Mouse (Mus musculus): ENCODE results near the gene Fbxw26. TPM values are rescaled to one million over a fixed set of nuclear protein-coding genes. Genes with fewer than 3 reads are reported as not detected.
"Not testable (repeated sequence)": the region's sequence is repeated elsewhere in the genome, so short reads cannot be mapped to it uniquely, and the experiment has no call there.

Fbxw26 gene
- not detected for total RNA-seq (2022)

DNA sequence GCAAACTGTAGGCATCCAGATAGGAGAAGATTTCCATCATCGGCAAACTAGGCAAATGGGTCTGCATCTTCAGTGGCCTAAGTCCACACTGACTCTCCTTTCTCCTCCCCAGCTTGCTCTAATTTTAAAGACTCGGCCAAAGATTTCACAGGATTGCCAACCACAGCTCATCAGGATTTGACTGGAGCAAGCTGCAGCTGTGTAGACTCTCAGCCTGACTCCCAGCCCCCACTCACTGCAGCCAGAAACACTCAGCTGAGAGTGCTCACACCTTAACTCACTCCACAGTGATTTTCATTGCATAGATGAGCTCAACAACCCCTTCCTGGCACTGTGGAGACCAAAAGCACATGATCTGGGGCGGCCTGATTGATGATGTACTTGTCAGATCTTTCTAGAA lies at the start of gene Fbxw26:
Fbxw26 (minus strand) TSS at position 101 of the 400 bp plus-strand sequence.
- DNase-seq (ENCODE audit: low spot score in 2 of 2) = not testable (repeated sequence)

GRCm38 (mm10) chr9:109795221-109795620 lies 49.3 kb upstream of the Fbxw26 start:
- DNase-seq (ENCODE audit: low spot score in 2 of 2) = no peak

DNA sequence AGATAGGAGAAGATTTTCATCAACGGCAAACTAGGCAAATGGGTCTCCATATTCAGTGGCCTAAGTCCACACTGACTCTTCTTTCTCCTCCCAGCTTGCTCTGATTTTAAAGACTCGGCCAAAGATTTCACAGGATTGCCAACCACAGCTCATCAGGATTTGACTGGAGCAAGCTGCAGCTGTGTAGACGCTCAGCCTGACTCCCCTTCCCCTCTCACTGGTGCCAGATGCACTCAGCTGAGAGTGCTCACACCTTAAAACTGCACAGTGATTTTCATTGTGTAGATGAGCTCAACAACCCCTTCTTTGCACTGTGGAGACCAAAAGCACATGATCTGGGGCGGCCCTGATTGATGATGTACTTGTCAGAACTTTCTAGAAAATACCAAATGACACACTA lies 44.7 kb upstream of the Fbxw26 start, which contains the start of gene Fbxw27:
Fbxw27 (minus strand) TSS at position 101 of the 400 bp plus-strand sequence.
- DNase-seq (ENCODE audit: low spot score in 2 of 2) = not testable (repeated sequence)

DNA sequence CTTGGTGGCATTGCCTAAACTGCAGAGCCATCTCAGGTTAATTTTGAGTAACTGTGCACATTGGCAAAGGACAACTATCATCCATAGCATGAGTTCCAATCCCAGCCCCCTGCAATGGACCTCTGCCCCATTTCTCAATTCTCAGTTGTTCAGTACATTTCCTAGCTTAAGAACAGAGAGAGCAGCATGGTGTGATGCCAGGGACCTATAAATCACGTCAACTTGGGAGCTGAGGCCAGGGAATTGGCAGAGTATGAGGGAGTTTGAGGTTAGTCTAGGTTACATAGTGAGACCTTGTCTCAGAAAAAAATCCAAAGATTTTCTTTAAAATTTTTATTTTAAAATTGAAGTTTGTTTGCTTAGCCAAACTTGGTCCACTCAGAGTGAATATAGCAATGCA lies 21.0 kb upstream of the Fbxw26 start:
- DNase-seq (ENCODE audit: low spot score in 2 of 2) = not testable (repeated sequence)

GRCm38 (mm10) chr9:109702600-109702999 lies 43.3 kb downstream of the Fbxw26 start, which contains the start of gene Fbxw18:
TSS of gene Fbxw18 (minus strand) at chr9:109702700.
- DNase-seq (ENCODE audit: low spot score in 2 of 2) = not testable (repeated sequence)

GRCm38 (mm10) chr9:109685299-109685698 lies 60.6 kb downstream of the Fbxw26 start:
- peak in 1 of 2 experiments; percentile 36 for DNase-seq (ENCODE audit: low spot score in 2 of 2)

Other genes starting within 250 kb of the Fbxw26 start
- gene Fbxw15, start 177.8 kb downstream of the Fbxw26 start, total RNA-seq (2022) = not detected
- gene Fbxw24, start 120.0 kb downstream of the Fbxw26 start, total RNA-seq (2022) = not detected
- gene Fbxw25, start 81.4 kb downstream of the Fbxw26 start, total RNA-seq (2022) = not detected
- gene Fbxw18, start 43.4 kb downstream of the Fbxw26 start, total RNA-seq (2022) = not detected
- not detected for gene Fbxw27, start 44.6 kb upstream of the Fbxw26 start, total RNA-seq (2022)
- 10 to 100 TPM; 44.9 to 68.6 (median 55.3) TPM for gene Spink8, start 66.2 kb upstream of the Fbxw26 start, total RNA-seq (2022)
- gene Nme6, start 86.7 kb upstream of the Fbxw26 start, total RNA-seq (2022) = 10 to 100 TPM; 11.7 to 15.0 (median 14.4) TPM
- not detected for gene Camp, start 103.5 kb upstream of the Fbxw26 start, total RNA-seq (2022)
- 1 to 10 TPM; 5.1 to 7.7 (median 6.4) TPM for gene Cdc25a, start 129.5 kb upstream of the Fbxw26 start, total RNA-seq (2022)
- gene Map4, start 185.4 kb upstream of the Fbxw26 start, total RNA-seq (2022) = 100 to 1,000 TPM; 568 to 629 (median 583) TPM